Mouse (Mus musculus): ENCODE results near the gene Anxa10. TPM values are rescaled to one million over a fixed set of nuclear protein-coding genes. Genes with fewer than 3 reads are reported as not detected.

Gene Anxa10
- polyA plus RNA-seq, 1 experiment from 2014 or later: not detected

Other genes starting within 250 kb of the Anxa10 start
- gene Palld, start 220.5 kb downstream of the Anxa10 start, polyA plus RNA-seq (2015; fragmentation: Nextera tagmentation; extraction: Ambion mirVana): 173 and 181 TPM in 2 replicates
- 2.1 and 2.7 TPM in 2 replicates for gene Ddx60, start 195.1 kb downstream of the Anxa10 start, polyA plus RNA-seq (2015; fragmentation: Nextera tagmentation; extraction: Ambion mirVana)

Data from heart, embryonic 15.5 days (tissue).